Mouse (Mus musculus) cerebellum, adult 11-12 months (tissue): ENCODE results near the gene Wdr11.

Experiments
- DNase-seq: peaks from one replicate; pipeline ENCODE4 v3.0.0; 2022

Wdr11 gene

DNA sequence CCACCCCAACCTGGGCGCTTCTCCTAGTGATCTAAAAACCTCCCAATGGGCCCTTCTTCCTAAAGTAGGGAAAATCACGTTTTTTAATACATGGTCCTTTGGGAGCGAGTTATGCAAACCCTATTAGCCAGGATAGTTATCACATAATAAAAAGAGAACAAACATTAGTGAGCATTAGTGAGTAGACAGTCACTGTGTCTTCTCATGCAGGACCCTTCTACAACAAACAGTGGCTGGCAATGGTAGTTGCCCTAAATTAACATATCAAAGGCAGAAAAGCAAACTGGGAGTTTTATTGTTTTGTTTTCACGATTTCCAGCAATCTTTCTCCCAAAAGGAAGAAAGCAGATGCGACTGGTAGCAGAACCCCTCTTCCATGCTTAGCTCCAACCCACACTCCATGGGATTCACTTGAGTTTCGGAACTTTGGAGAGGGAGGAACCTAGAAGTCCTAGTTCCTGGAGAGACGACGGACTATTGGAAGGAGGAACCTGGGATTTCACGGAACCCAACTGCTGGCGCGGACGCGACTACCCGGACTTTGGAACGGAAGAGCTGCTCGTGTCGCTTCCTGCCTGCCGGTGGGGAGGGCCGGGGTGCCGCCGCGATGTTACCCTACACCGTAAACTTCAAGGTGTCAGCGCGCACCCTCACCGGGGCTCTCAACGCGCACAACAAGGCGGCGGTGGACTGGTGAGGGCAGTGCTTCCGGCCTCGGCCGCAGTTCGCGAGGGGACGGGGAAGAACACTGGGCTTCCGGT lies at the start of gene Wdr11:
Gene Wdr11 (plus strand): TSS at position 493 of the 761 bp plus-strand sequence.
- peak; percentile 82 for DNase-seq

GRCm38 (mm10) chr7:129567541-129567940 lies 24.1 kb upstream of the Wdr11 start:
- DNase-seq = no peak

- no peak for DNase-seq
Measured at GRCm38 (mm10) chr7:129568338-129568737, 23.3 kb upstream of the Wdr11 start.

DNA sequence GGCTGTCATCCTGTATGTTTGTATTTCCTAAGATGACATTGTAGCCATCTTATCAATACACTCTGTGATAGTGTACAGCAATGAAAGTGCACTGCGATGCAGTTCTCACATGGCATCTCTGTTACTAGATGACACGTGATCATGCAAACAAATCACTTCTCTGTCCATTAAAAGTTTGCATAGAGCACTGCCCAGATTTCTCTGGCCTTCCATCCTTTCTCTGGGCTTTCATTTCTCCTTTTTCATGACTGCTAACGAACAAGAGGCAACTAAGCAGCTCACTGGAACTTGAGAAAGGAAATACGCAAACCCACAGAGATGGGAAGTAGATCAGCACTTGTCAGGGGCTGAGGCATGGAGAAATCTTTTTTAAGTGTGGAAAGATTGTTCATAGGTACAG lies 17.2 kb upstream of the Wdr11 start:
- no peak for DNase-seq

- no peak for DNase-seq
Measured at GRCm38 (mm10) chr7:129575110-129575784, 16.4 kb upstream of the Wdr11 start.

GRCm38 (mm10) chr7:129592132-129592745 lies 576 bp downstream of the Wdr11 start:
- no peak for DNase-seq

- DNase-seq = no peak
Measured at GRCm38 (mm10) chr7:129597186-129597585, 5.5 kb downstream of the Wdr11 start.

GRCm38 (mm10) chr7:129606291-129606690 lies 14.6 kb downstream of the Wdr11 start:
- DNase-seq = no peak

- no peak for DNase-seq
Measured at GRCm38 (mm10) chr7:129621141-129621540, 29.5 kb downstream of the Wdr11 start.

DNA sequence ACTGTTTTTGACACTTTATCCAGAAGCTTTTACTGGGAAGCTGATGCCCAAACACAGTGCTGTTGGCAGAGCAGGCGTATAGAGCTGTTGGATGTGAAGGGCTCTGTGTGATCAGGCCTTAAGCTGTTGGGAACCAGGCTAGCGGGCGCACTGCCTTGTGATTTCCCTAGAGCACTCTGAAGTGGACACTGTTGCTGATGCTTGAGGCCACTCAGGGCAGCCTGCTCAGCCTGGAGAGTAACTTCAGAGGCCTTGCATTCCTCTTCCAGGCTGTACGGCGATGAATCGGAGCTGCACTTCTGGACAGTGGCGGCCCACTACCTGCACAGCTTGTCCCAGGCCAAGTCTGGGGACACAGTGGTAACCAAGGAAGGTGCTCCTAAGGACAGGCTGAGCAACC lies 38.7 kb downstream of the Wdr11 start:
- no peak for DNase-seq

- DNase-seq = no peak
Measured at GRCm38 (mm10) chr7:129631453-129631852, 39.8 kb downstream of the Wdr11 start.

DNA sequence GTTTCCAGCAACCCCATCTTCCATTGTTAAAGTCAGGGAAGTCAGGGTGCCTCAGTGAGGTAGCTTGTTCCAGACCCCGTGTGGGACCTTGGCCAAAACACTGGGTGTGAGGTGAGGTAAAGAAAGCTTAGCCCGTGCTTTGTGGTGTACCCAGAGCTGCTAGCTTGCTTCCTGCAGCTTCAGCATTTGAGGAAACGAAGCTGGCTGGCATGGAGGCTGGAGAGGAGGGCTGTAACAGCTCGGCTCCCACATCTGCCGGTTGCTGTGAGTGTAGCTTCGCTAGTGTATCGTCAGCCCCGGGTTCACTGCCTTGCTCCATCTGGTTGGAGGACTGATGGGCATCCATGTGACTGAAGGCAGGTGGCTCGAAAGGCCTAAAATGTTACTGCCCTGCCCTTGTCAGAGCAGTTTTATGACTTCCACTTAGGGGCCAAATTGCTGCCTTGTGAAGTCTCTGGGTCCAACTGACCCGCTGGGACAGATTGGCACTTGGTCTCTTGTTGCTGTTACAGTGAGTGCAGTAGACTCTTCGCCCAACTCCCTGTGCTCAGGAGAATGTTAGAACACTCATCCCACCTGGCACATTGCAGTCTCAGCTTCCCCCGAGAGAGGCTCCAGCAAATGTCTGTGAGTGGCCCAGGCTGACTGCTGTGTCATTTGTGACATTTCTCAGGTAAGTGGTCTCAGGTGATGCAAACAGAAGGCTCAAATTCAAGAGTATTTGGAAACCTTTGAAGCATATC lies 44.4 kb downstream of the Wdr11 start:
- no peak for DNase-seq

- no peak for DNase-seq
Measured at GRCm38 (mm10) chr7:129636992-129637391, 45.3 kb downstream of the Wdr11 start.

- DNase-seq = no peak
Measured at GRCm38 (mm10) chr7:129637906-129638475, 46.3 kb downstream of the Wdr11 start.

DNA sequence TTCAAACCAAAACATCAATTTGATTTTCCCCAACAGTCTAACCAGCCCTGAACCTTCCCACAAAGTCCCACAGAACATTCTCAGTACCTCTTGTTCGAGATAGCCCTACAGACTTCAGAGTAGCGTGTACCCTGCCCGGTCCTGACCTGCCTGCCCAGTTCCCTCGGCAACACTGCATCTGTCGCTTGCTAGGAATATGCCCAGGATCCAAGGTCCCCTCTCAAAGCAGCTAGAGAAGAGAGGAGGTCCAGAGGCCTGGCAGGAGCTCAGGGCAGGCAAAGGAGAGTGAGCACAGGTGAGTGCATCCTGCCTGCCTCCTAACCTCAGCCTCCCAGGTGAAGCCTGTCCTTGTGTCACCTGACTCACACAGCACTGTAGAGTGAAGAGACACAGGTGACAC lies 47.3 kb downstream of the Wdr11 start:
- DNase-seq = no peak

GRCm38 (mm10) chr7:129639833-129640232 lies 48.2 kb downstream of the Wdr11 start:
- no peak for DNase-seq

GRCm38 (mm10) chr7:129643290-129643689 lies 51.6 kb downstream of the Wdr11 start:
- DNase-seq = no peak

DNA sequence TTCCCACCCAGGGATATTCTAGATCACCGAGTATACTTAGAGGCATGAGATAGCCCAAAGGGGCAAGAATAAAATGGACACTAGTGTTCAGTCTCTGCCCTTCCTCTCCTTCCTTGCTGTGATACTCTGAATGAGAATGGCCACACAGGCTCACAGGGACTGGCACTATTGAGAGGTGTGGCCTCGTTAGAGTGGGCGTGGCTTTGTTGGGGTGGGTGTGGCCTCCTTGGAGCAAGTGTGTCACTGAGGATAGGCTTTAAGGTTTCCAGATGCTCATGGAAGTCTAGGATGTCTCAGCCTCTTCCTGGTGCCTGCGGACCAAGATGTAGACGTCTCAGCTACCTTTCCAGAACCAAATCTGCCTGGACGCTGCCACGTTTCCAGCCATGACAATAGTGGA lies 56.1 kb downstream of the Wdr11 start:
- DNase-seq = no peak

- peak; percentile 50 for DNase-seq
Measured at GRCm38 (mm10) chr7:129648938-129649337, 57.3 kb downstream of the Wdr11 start.

- DNase-seq = no peak
Measured at GRCm38 (mm10) chr7:129650717-129651116, 59.1 kb downstream of the Wdr11 start.

- no peak for DNase-seq
Measured at GRCm38 (mm10) chr7:129651781-129652180, 60.1 kb downstream of the Wdr11 start.

DNA sequence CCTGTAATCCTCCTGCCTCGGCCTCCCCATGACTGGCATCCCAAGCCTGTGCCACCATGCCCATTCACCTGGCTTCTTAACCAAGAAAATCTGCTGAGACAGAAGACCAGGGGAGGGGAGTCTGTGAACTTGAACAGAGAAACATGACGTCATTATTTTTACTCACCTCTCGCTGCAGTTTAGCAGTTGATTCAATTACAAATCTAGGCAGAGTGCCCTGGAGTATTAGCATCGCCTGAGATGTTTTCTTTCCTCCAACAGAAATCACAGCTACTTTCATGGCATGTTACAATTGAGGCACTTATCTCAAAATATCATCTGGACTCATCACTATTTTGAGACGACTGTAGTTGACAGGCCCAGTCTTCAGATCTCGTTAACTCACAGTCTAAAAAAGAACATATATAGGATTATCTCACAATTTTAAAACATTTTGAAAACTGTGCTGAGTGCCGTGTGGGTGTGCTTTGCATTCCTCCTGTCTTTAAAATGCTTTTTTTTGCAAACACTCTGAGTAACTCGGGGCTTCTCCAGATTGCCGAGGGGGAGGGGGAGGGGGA lies 61.3 kb downstream of the Wdr11 start:
- no peak for DNase-seq
